Mouse (Mus musculus): ENCODE results near the gene Wipi2.

The Wipi2 gene

DNA sequence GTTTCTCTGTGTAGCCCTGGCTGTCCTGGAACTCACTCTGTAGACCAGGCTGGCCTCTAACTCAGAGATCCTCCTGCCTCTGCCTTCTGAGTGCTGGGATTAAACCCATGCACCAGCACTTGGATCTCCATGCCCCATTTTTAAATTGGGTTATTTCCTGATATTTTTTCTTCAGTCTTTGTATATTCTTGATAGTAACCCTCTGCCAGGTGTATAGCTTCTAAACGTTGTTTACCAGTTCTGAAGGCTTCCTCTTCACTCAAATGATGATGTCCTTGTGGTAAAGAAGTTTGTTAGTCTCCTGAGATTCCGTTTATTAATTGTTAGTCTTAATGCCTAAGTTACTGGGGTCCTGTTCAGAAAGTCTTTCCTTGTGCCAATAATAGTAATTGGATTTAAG lies at the start of gene Wipi2:
Wipi2 (plus strand) TSS at position 301 of the 400 bp plus-strand sequence.
- no peak for DNase-seq

DNA sequence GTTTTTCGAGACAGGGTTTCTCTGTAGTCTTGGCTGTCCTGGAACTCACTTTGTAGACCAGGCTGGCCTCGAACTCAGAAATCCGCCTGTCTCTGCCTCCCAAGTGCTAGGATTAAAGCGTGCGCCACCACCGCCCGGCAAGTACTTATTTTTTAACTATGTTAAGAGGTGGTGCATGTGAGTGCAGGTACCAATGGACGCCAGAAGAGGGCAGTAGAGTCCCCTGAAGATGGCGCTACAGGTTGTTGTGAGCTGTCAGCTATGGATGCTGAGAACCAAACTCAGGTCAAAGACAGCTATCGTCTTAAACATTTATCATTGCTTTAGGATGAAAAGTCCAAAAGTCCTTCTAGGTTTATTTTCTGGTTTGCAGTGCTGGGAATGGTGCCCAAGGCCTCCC lies 49.3 kb upstream of the Wipi2 start:
- no peak for DNase-seq

DNA sequence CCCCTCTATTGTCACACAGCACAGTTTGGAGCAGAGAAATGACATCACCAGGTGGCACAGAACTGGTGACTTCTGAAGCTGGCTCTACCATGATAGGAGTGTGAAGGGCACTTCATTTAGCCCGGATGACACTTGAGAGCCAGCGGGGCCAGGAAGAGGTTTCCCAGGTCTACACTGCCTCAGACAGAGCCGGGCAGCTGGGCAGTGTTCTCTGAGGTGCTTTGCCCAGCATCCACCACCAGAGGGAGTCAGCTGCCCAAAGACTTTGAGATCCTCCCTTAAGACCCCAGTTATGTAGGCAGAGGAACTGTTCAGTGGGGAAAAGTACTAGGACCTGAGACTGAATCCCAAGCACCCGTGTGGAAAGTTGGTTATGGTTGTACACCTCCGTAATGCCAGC lies 46.0 kb upstream of the Wipi2 start:
- peak; percentile 6 to 8 for DNase-seq

DNA sequence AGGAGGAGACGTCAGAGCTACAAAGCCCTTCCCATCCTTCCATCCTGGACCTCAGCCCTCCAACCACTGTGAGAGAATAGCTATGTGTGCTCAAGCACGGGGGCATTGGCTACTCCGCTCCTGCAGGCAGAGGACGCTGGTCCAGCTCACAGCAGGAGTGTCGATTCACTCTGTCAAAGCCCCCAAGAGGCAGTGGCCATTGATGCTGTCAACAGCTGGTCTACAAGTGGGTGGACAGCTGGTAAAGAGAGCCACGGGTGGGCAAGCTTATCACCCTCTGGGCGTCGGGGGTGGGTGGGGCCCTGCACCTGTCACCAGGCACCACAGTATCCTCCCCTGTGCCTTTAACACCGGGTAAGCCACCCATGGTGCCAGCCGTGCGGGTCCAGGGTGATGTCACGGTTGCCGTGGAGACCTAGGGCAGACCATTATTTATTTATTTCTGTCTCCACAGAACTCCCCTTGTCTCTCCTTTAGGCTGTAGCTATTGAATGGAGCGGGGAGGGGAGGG lies 43.8 kb upstream of the Wipi2 start:
- DNase-seq, result no peak

DNA sequence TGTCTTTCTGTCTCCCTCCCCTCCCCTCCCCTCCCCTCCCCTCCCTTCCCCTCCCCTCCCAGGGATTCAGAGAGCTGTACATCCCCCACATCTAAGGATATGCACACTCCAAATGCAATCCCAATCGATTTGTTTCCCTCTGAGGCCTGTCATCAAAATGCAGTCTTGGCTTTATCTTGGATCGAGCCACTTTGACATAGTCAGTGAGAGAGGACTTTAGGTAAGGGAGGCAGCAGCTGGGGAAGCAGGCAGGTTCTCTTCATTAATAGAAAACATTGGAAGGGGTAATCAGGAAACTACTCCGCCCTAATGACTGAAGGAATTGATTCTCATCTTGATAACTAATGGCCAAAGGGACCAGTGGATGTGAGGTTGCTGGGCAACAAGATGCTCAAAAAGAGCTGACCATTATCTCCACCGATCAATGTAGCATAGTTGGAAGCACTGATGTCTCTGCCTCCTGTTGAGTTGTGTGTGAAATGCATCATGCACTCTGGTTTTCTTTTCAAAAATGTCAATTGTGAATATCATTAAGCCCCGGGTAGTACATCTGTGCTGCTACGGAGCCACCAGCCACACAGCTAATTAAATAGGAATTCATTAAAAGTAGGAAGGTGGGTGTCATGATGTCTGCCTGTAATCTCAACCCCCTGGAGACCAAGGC lies 36.4 kb upstream of the Wipi2 start:
- DNase-seq, result no peak

DNA sequence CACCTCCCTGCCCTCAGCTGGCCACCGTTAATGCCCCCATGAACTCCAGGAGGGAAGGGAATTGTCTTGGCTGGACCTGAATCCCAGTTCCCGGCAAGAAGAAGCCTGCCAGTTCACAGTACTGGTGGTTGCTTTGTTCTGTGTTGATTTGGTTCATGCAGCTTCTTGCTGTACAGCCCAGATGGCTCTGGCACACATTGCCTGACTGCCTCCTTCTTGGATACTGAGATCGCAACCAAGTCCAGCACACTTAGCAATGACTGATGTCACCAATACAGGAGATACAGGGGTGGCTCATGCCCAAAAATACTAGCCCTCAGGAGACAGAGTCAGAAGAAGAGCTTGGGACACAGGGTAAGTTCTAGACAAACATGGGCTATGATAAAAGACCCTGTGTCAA lies 31.8 kb upstream of the Wipi2 start:
- DNase-seq, result no peak

DNA sequence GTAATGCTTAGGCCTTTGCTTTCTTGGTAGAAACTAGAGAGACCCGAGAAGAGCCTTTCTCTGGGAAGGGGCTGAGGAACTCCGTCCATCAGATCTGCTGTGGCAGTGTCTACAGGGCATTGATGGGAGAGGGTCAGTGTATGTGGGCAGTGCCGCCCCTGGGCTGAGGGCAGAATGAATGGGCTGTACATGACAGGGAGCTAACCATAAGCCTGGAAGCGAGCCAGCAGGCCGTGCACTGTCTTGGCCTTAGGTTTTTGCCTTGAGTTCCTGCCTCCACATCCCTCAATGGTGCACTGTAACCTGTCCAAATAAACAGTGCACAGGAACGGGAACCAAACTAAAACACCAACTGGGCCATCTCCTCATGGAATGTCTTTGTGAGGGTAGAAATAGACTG lies 30.8 kb upstream of the Wipi2 start:
- no peak for DNase-seq

DNA sequence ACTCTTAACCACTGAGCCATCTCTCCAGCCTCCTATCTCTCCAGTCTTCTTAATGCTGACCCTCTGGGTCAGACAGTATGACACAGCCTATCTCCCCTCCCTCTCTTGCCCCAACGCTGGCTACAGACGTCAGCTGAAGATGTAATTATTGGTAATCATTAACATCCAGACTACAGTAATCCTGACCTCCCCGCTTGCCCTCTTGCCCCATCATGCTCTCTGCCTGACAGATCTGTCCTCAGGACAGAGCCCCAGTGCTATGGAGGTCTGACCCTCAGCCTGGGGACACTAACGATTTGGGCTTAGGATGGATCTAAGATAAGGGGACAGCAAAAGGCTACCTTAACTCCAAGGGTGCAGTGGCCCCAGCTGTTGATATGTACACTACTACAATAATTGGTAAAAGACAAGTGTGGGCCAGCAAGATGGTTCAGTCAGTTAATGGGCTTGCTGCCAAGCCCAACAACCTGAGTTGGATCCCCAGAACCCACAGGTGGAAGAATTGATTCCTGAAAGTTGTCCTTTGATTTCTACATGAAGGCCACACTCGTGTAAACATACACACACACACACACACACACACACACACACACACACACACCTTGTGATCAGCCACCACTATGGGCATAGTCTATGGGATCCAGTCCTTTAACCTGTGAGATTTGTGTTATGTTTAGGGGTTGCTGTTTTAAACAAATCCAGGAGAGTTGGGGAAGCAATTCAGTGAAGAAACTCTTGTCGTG lies 29.7 kb upstream of the Wipi2 start:
- no peak for DNase-seq

DNA sequence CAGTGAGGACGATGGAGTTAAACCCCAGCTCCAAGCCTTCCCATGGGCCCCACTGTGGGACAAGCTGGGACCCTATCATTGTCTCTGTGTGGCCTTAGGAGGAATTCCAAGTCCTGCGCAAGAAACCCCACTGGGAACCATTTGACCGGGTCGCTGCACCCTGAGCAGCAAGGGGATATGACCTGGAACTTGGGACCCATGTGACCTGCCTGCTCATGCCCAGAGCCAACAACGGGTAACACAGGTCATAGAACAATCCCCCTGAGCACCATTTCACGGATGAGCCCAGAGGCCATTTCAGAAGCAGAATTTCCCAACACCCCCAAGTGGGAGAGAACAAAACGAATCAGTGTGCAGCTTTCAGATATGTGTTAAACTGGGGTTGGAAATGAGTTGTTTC lies 23.1 kb upstream of the Wipi2 start:
- DNase-seq, result no peak

DNA sequence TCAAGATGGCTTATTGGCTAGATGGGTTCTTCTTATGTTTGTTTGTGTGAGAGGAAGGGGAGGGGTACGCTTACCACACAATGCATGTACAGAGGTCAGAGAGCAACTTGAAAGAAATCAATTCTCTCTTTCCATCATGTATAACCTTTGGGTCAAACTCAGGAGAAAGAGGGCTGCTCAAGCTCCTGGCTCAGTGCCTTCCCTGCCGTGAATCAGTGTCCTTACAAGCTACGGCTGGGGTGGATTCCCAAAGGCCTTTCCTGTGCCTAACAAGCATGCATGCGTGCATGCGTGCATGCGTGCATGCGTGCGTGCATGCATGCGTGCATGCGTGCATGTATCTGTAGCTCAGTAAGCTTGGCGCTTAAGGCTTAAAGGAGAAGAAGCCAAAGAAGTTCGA lies 22.2 kb upstream of the Wipi2 start:
- no peak for DNase-seq

DNA sequence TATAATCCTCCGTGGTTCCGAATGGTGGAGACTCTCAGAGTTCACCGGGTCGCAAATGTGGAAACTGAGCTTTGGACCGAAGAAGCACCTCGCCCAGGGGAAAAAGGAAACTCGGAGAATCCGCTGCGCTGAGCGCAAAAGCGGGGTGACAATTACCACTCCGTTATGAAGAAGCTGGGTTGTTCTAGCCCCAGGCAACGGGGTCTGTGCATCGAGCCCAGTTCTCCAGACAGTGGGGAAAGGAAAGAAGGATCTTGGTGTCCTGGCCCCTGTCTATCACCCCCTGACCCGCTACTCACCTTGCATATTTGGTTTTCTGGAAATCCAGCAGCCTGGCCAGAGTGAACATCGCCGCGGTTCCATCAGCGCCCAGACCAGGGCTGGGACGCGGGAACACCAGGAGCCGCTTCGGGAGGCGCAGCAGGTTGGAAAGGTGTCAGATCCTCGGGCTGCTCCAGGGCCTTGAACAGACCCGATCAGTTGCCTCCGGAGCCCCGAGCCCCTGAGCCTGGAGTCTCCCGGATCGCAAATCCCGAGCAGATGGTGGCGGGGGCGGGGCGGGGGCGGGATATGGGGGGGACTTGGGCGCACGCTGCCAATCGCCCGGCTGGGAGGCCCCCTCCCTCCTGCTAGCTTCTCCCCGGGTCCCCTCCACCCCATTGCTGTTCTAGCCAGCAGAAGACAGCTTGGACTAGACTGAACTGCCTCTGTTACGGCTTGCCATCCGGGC lies 19.1 kb upstream of the Wipi2 start, which contains the start of gene Mmd2:
Mmd2 (minus strand) TSS at position 542 of the 730 bp plus-strand sequence.
- no peak for DNase-seq

DNA sequence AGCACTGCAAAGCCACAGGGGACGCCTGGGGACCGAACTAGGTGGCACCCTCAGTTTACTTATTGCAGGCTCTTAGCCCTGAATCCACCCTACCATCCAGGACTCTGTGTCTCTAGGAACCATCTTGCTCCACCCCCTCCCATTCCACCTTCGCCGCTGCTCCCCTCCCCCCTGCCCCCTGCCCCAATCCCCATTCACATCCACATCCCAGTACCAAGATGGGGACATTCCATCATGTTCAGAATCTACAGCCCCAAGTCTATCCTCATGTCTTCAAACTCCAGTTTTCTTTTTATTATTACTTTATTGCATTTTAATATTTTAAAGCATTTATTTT lies 18.5 kb upstream of the Wipi2 start:
- DNase-seq, result no peak

DNA sequence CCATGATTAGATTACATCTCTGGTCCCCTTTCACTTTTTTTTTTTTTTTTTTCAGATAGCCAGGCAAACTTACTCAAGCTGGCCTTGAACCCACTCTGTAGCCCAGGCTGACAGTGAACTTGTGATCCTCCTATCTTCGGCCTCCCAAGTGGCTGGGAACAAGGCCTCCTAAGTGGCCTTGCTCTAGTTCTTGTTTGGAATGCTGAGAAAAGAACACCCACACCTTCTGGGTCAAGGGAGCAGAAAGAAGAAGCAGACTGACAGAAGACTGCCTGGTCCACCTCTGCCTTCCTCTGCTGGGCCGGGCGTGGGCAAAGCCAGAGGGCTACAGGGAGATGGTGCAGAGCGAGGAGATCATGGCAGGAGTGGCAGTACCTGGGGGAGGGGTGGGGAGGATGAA lies 17.1 kb upstream of the Wipi2 start:
- DNase-seq, result no peak

DNA sequence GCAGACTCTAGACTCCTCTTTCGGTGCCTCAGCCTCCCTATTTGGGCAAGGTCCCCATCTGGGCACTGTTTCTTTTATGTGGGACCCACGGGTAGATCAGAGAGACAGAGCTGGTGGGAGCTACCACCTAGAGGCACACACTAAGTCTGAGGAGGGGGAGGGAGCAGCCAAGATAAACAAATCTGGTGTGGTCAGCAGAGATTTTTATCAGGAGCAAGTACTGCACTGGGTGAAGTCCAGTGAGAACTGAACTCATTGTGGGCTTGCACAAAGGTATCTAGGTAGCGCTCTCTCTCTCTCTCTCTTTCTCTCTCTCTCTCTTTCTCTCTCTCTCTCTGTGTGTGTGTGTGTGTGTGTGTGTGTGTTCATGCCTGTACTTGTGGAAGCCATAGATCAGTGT lies 13.0 kb upstream of the Wipi2 start:
- DNase-seq, result no peak

DNA sequence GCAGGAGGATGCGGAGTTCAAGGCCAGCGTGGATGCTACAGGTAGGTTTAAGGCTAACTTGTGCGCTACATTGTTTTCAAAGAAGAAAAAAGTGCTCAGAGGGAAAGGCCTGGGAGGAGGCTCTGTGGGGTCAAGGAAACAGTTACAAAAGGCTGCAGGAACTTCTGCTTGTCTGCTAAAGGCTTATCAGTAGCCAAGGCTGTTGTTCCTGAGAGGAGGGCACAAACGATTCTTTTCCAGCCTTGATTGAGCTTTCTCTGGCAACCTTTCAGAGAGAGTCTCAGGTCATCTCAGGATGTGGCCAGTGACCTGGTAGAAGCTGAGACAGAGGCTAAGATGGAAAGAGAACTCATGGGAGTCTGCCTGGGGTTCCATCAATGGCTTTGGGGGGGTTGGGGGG lies 11.9 kb upstream of the Wipi2 start:
- DNase-seq, result no peak

DNA sequence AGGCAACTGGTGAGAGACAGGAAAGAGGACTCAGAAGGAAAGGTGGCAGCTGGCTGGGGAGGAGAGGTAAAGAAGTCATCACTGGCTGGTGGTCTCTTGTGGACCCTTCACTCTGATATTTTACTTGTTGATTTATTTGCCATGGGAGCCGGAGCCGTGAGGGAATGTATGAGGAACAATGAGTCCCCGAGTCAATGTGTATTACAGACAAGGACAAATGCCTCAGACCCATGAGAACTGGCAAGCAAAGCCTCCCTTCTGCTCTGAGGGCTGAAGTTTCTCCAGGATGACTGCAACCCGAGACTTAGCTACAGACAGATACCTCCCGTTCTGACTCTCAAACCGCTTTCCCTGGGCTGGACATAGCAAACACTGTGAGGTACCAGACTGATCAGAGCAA lies 11.2 kb upstream of the Wipi2 start:
- DNase-seq, result no peak

DNA sequence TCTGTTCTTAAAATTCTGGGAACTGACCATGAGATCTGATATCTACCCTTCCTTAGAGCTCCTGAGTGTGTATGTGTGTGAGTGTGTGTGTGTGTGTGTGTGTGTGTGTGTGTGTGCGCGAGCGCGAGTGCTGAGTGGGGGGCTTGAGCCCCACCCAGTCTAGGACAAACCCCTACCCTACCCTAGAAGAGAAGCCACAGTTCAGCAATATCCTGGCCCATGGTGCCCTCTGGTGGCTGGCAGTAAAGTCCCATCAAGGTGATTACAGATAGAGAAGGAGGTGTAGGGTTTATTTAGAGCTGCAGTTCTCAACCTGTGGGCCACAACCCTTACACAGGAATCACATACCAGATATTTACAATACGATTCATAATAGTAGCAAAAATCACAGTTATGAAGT lies 7.6 kb upstream of the Wipi2 start:
- DNase-seq, result peak in 1 of 2 experiments; percentile 5

DNA sequence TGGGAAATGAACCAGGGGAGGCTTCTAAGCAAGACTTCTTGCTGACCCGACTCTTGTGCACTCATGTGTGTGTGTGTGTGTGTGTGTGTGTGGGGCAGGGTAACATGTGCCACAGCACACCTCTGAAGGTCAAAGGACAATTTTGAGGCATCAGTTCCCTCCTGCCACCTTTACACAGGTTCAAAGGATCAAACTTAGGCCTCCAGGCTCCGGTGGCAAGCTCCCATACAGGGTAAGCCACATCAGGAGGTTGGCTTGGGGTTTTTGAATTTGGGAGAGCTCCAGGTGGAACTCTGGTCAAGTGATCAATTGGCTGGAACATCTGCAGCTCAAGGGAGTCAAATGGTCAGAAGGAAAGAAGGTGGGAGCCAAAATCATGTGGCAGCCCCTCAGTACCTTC lies 6.1 kb upstream of the Wipi2 start:
- no peak for DNase-seq

DNA sequence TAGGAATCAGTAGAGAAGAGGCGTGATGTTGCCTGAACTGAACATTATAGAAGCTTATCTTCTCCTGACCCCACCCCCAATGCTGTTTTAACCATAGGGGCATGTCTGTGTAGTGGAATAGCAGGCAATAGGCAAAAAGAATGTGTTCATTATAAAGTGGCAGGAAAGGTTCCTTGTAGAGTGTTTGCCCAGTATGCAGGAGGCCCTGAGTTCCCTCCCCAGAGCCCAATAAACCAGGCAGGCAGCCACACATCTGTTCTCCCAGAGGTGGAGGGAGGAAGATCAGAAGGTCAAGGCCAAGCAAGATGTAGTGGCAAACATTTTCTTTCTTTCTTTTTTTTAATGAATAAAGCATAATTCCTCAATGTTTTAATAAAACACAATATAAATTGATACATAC lies 5.4 kb upstream of the Wipi2 start:
- no peak for DNase-seq

DNA sequence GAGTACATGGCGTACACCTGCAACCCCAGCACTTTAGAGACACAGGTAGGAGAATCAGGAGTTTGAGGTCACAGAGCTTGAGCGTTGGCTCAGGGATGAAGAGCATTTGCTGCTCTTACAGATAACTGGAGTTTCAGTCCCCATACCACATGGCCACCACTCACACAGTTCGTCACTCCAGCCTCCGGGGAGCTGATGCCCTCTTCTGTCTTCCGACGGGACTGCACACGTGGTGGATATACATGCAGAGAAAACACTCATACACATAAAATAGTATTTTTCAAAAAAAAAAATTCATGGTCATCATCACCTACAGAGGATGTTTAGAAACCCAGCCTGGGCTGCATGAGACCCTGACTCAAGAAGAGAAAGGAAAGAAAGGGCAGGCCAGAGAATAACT lies 4.4 kb upstream of the Wipi2 start:
- DNase-seq, result no peak

DNA sequence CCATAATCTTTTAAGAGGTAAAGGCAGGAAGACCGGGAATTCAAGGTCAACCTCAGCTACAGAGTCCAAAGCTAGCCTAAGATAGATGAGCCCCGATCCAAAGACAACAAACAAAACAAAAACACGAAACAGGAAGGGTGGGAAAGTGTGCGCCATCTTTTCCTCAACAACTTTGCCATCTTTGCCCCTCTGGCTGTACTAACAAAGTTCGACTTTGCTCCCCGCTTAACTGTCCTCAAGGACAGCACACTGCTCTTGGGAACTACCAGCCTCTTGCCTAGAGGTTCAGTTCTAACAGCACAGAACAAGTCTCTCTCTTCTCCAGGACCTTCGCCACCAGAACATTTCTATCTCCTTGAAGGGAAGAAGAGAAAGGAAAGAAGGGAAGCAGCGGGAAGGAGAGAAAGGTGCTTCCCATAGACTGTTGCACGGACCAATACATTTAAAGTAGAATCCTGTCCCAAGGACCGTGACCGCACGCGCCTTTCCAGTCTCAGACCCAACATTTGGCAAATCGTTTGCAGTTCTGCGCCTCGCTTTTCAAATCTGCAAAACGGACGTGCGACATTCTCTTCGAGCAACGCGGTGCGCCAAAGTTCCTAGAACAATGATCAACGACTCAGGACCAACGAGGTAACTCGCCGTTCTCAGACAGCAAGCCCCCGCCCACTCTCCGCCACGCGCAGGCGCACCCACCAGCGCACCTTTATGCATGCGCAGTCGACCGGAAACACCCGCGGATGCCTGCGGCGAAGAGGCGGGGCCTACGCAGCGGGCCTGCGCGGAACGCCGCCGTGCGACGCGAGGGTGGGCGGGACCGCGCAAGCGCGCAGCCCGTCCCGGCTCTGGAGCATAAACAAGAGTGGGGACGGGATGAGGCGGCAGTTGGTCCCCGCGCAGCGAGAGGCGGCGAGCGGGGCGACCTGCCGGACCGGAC lies 1.5 kb downstream of the Wipi2 start:
- DNase-seq, result peak; percentile 97 to 98

DNA sequence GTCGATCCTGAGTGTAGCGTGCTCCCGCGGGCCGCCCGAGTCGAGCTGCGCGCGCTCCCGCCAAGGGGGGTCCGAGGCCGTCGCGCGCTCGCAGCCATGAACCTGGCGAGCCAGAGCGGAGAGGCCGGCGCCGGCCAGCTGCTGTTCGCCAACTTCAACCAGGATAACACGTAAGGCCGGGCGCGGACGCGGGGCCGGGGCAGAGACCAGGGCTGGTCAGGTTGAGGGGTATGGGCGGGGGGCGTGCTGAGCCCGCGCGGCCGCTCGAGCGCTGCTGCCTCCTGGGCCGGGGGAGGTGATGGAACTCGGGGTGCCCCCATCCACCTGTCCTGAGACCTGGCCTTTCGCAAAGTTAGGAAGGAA lies 2.1 kb downstream of the Wipi2 start:
- DNase-seq, result no peak

DNA sequence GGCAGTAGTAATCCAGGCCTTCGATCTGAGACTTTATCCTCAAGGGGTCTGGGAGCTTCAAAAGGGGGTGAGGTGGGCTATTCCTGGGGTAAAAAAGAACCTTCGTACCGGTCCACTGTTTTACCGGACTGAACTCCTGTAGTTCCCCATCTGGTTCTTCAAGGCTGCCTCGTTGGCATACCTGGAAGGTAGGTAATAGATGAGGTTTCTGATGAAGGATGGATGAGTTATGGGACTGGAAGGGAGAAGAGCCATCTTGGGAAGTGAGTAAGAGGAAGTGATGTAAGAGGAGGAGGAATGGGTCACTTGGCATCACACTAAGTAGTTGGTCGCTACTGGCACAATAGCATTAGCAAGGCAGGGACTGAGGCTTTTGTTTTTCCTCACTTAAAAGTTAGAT lies 2.7 kb downstream of the Wipi2 start:
- DNase-seq, result peak in 1 of 2 experiments; percentile 10
